Mouse (Mus musculus) monocyte, adult 2 months (primary cell): Measurements from ENCODE around the gene Wwox.

ENCODE experiments used
- DNase-seq, 2 experiments: peaks; one replicate each; pipeline ENCODE4 v3.0.0; 2022; ENCODE audit warnings: low spot score in 2 of 2, low read depth in 1 of 2

Gene Wwox

GRCm38 (mm10) chr8:114722611-114723010, 283.2 kb downstream of the Wwox start:
- no peak for DNase-seq

DNA sequence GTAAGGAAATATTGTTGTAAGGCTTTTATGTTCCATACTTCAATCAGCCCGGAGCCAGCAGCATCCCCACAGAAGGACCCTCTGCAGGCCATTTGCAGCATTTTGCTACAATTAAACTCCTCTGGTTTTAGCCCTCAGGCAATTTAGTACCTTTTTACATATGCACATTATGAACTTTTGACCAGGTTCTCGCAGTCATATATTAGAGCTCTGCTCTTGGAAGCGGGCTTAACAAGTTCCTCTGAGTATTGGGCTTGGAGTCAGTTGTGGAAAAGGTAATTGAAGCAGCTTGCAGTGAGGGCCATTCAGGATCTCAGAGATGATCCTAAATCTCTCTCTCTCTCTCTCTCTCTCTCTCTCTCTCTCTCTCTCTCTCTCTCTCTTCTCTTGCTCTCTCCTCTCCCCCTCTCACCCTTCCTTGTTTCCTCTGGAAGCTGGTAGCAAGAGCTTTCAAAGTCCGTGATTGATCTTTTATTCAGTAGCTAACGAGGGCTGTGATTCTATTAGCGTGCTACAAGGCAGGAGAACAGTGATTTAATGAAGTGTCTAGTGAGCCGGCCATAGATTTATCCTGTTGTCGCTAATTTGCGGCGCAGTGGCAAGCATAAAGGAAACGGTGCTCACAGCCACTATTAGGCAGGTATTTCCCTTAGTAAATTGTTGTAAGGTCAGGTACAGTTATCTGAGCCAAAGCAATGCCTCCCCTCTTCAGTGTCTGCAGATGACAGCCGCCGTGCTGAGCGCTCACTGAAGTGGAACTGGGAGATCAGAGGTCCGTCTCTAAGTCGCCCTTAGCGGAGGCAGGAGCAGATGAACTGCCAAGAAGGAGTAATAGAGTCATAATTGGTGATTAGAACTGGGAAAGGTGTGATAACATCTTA, 292.0 kb downstream of the Wwox start:
- DNase-seq: no peak

- DNase-seq: no peak
Measured at GRCm38 (mm10) chr8:114743185-114743915, 303.9 kb downstream of the Wwox start.

DNA sequence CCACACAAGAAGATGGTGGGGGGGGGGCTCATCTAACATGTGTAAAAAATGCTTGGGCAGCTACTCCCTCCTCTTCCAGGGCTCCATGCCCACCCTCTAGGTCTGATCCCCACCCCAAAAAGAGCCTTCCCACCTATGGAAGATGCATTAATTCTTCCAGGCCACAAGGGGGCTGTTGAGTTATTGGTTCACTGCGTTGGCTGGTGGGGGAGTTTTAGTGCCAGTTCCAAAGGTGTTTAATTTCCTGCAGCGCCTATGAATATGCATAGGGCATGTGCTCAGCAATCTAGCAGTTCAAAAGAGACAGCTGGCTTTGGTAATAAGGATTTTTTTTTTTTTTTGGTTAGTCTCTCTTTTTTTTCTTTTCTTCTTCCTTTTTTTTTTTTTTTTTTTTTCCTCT, 306.9 kb downstream of the Wwox start:
- no peak for DNase-seq

- DNase-seq: no peak
Measured at GRCm38 (mm10) chr8:114751376-114752135, 312.1 kb downstream of the Wwox start.

- no peak for DNase-seq
Measured at GRCm38 (mm10) chr8:114759621-114760020, 320.2 kb downstream of the Wwox start.

GRCm38 (mm10) chr8:114768536-114768935, 329.1 kb downstream of the Wwox start:
- DNase-seq: no peak

- DNase-seq: peak in 1 of 2 experiments; percentile 7
Measured at GRCm38 (mm10) chr8:114770856-114771776, 331.7 kb downstream of the Wwox start.

DNA sequence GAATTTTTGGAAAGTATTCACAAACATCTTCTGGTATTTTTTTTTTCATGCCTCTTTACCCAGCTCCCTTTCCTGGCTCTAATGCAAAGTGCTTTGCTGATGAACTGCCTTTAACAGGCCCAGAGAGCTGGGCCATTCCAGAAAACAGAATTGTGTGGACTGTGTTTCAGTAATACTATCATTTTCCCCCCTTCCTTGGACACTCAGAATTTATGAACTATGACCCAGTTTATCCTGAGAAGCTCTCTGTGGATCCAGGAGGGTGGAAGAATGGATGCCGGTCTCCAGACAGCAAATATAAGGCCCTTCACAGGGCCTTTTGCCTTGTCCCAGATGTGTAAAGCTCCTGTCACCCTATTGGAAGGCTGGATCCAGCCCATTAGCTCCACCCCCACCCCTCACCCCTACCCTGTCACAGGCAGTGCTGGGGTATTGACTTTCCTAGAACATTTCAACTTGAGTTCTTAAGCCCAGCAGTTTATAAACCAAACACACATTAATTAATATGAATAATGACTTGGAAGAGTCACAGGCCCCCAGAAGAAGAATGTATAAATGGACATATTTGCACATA, 332.9 kb downstream of the Wwox start:
- no peak for DNase-seq

- no peak for DNase-seq
Measured at GRCm38 (mm10) chr8:114773461-114774414, 334.3 kb downstream of the Wwox start.

GRCm38 (mm10) chr8:114774415-114774775, 334.9 kb downstream of the Wwox start:
- no peak for DNase-seq

DNA sequence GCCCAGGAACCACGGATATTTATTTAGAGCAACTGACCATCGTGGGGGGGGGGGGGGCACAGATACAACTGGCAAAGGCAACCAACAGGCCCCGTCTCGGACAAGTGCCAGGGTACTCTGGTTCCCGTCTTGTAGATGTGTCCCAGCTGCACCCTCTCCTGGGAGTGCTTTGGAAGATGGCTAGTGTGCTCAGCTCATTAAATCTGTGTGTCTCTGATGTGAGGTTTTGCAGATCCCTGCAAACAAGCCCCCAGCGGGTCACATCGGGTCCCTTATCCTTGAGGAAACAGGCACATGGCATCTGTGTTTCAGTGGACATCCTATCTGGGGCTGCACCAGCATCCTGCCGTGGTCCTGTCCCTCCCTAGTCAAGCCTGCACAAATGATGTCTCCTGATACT, 336.1 kb downstream of the Wwox start:
- DNase-seq: no peak

DNA sequence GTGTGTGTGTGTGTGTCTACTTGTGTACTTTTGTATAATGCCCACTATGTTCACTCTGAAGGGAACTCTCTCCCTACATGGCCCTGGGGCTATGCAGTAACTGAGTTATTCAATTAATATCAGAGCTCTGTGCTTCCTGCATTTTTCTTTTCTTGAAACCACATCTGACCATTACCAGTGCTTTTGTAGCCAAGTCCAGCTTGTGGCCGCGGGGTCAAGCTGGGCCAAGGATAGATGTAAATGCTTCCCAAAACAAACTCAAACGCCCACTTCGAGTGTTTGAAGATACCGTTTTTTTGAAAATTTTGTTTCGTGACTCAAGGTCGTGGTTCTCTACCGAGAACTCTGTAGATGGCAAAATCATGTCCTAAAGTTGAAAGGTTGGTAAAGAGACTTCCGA, 337.2 kb downstream of the Wwox start:
- no peak for DNase-seq

DNA sequence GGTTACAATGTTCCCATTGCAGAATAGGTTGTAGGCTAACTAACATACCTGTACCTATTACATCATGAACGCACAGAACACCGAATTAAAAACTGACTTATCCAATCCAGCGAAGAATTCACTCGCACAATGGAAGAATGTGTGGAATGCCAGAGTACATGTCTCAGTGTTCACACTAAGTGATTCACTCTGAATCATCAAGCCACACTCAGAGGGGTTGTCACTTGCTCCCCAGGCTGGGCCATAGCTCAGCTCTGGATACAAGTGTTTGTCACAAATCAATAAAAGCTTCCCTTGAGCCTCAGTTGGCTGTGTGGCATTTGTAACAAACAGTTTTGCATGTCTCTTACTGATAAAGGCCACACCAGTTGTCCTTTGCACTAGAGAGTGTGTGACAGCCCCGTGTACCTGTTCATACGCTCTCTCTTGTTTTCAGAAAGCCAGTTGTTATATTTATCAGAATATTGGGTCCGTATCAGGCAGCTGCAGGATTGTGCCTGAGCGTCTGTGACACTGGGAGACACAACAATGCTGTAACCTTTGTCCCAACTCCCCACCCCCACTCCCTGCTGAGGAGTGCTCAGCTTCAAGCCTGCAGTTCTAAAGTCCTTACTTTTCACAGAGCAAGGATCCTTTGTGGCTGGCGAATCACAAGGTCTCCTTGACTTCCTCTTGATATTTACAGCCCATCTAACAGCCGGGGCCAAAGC, 338.0 kb downstream of the Wwox start:
- DNase-seq: no peak

- DNase-seq: no peak
Measured at GRCm38 (mm10) chr8:114779002-114779401, 339.5 kb downstream of the Wwox start.

DNA sequence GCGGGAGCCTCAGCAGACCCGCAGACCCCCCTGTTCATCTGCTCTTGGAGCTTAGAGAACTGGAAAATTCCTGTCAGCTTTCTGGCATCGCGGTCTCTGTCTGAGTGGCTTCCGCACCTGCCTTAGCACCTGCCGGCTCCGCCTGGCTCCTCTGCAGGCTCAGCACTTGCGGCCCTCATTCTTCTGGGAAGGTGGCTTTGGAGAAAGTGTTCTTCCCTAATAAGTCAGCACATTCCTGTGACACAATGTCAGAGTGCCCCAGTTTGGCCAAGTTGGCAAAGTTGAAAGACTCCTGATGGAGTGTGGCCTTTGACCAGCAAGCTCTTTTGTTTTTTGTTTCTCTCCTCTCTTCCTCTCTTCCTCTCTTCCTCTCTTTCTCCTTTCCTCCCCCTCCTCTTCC, 343.9 kb downstream of the Wwox start:
- DNase-seq: no peak

DNA sequence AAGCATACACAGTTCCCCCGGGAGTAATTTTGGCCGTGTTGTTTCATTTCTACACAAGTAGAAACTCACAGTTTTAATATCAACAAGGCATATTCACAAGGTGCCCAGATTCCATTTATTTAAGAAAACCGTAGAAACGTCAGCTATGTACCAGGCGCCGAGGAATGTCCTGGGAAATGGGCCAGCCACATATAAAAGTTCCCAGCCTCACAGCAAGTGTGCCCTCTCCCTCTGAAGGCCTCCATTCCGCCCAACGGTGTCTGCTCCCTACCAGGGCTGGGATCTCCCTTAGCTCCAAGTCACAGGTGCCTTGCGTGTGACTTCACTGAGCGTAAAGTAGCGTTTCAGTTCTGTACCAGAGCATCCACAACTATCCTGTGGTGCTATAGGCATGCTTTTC, 346.4 kb downstream of the Wwox start:
- no peak for DNase-seq

GRCm38 (mm10) chr8:114789616-114790015, 350.2 kb downstream of the Wwox start:
- DNase-seq: no peak

DNA sequence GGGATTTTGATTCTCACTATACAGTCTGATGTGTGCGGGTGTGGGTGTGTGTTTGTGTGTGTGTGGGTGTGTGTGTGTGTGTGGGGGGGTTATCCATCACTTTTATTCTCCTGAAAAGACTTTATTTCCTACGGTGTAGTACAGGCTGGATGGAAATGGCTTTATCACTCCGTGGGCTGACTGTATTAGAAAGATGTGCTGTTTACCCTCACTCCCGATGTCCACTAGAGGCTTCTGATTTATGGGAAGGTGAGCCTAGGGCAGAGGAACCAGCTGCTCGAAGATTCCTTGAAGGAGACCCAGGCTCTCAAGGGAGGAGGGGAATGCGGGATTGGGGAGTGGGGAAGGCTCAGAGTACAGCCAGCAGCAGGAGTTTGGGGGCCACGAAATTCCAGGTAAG, 351.3 kb downstream of the Wwox start:
- DNase-seq: no peak
